Mouse (Mus musculus) CH12.LX (cell line): ENCODE data around the gene Inafm2. TPM values are rescaled to one million over a fixed set of nuclear protein-coding genes. Genes with fewer than 3 reads are reported as not detected.

Experiments used
- DNase-seq: peaks from one replicate; pipeline ENCODE4 v3.0.0-alpha.2; 2013; ENCODE audit errors: extremely low read depth
- H3K27ac ChIP-seq: 2 replicates; pipeline ENCODE4 v1.5.1; 2012; ENCODE audit warnings: low read depth, mild to moderate bottlenecking, control low read depth, moderate library complexity; ENCODE audit not compliant: insufficient read depth
- H3K27me3 ChIP-seq: replicated peaks from 2 replicates; pipeline ENCODE3; 2012; ENCODE audit warnings: inconsistent platforms
- H3K36me3 ChIP-seq, 2 experiments: replicated peaks in 1 of 2; 2 replicates each; pipeline versions ENCODE3 to v1.6.1; 2012; ENCODE audit warnings: inconsistent platforms in 1 of 2, low read length in 1 of 2, mild to moderate bottlenecking in 1 of 2, mixed read lengths in 1 of 2, moderate library complexity in 1 of 2; ENCODE audit not compliant: control insufficient read depth in 1 of 2, insufficient read depth in 1 of 2
- H3K4me1 ChIP-seq, 2 experiments: 2 replicates each; pipeline ENCODE4 v1.6.1; 2012; ENCODE audit warnings: inconsistent platforms in 1 of 2, moderate library complexity in 1 of 2; ENCODE audit not compliant: insufficient read depth in 2 of 2, control insufficient read depth in 1 of 2
- H3K4me2 ChIP-seq: 2 replicates; pipeline ENCODE4 v1.6.1; 2012; ENCODE audit warnings: low read depth, mild to moderate bottlenecking, control low read depth; ENCODE audit not compliant: poor library complexity, insufficient read depth, severe bottlenecking
- H3K4me3 ChIP-seq, 3 experiments: fragments of 150-350 bp in 1 of 3; sonication (generic) in 1 of 3; replicated peaks in 1 of 3; 2 replicates each; pipeline versions ENCODE3 to v1.5.1; 2011 to 2012; ENCODE audit warnings: low read depth in 2 of 3, low read length in 2 of 3, mild to moderate bottlenecking in 2 of 3, moderate library complexity in 2 of 3, control low read depth in 1 of 3, improper control_type of control experiment in 1 of 3, inconsistent platforms in 1 of 3, mixed read lengths in 1 of 3; ENCODE audit not compliant: poor library complexity in 1 of 3
- H3K79me2 ChIP-seq: replicated peaks from 2 replicates; pipeline ENCODE4 v1.6.1; 2012; ENCODE audit warnings: mild to moderate bottlenecking, moderate library complexity; ENCODE audit not compliant: control insufficient read depth, poor library complexity, insufficient read depth, severe bottlenecking; ENCODE audit errors: extremely low read depth
- H3K9ac ChIP-seq: 2 replicates; pipeline ENCODE4 v1.6.1; 2012; ENCODE audit warnings: low read depth, mild to moderate bottlenecking, control low read depth, moderate library complexity; ENCODE audit not compliant: insufficient read depth
- H3K9me3 ChIP-seq: replicated peaks from 2 replicates; pipeline ENCODE3; 2012; ENCODE audit warnings: low read length, inconsistent platforms, mixed read lengths
- BHLHE40 ChIP-seq: IDR thresholded peaks from 2 replicates; pipeline ENCODE4 v1.6.1; 2011; ENCODE audit warnings: mild to moderate bottlenecking, low read depth, low read length, improper control_type of control experiment
- CTCF ChIP-seq, 2 experiments: IDR thresholded peaks in 1 of 2; conservative IDR thresholded peaks in 1 of 2; 2 replicates each; pipeline ENCODE4 v1.5.1; 2011 to 2012; ENCODE audit warnings: low read depth in 2 of 2, low read length in 2 of 2, improper control_type of control experiment in 1 of 2, inconsistent platforms in 1 of 2, mild to moderate bottlenecking in 1 of 2, moderate library complexity in 1 of 2
- E2F4 ChIP-seq: IDR thresholded peaks from 2 replicates; pipeline ENCODE4 v1.6.1; 2011; ENCODE audit warnings: low read depth, low read length, improper control_type of control experiment; ENCODE audit not compliant: insufficient replicate concordance
- GABPA ChIP-seq: IDR thresholded peaks from 2 replicates; pipeline ENCODE4 v1.6.1; 2012; ENCODE audit warnings: low read depth, low read length, improper control_type of control experiment, inconsistent platforms; ENCODE audit not compliant: insufficient replicate concordance
- HCFC1 ChIP-seq: IDR thresholded peaks from 2 replicates; pipeline ENCODE4 v1.6.1; 2012; ENCODE audit warnings: low read depth, mild to moderate bottlenecking, inconsistent platforms, low read length, improper control_type of control experiment
- IRF4 ChIP-seq: IDR thresholded peaks from 2 replicates; pipeline ENCODE4 v1.6.1; 2014; ENCODE audit warnings: low read depth, mild to moderate bottlenecking, inconsistent platforms, low read length, improper control_type of control experiment
- JUN ChIP-seq: IDR thresholded peaks from 2 replicates; pipeline ENCODE4 v1.6.1; 2011; ENCODE audit warnings: low read depth, mild to moderate bottlenecking, low read length, improper control_type of control experiment, moderate library complexity; ENCODE audit not compliant: insufficient read depth
- JUND ChIP-seq: conservative IDR thresholded peaks from 2 replicates; pipeline ENCODE4 v1.6.1; 2011; ENCODE audit warnings: low read depth, low read length, improper control_type of control experiment
- KAT2A ChIP-seq: IDR thresholded peaks from 2 replicates; pipeline ENCODE4 v1.6.1; 2012; ENCODE audit warnings: low read length, improper control_type of control experiment, inconsistent platforms; ENCODE audit not compliant: insufficient replicate concordance
- MAFK ChIP-seq: IDR thresholded peaks from 2 replicates; pipeline ENCODE4 v1.6.1; 2011; ENCODE audit warnings: low read length, improper control_type of control experiment; ENCODE audit not compliant: insufficient replicate concordance
- MAZ ChIP-seq: IDR thresholded peaks from 2 replicates; pipeline ENCODE4 v1.6.1; 2012; ENCODE audit warnings: low read depth, mild to moderate bottlenecking, inconsistent platforms, low read length, improper control_type of control experiment, moderate library complexity
- MEF2A ChIP-seq: IDR thresholded peaks from 2 replicates; pipeline ENCODE4 v1.6.1; 2014; ENCODE audit warnings: low read depth, mild to moderate bottlenecking, inconsistent platforms, low read length, improper control_type of control experiment, borderline replicate concordance
- PAX5 ChIP-seq: IDR thresholded peaks from 2 replicates; pipeline ENCODE4 v1.6.1; 2012; ENCODE audit warnings: low read length, inconsistent platforms, mixed read lengths
- RCOR1 ChIP-seq: conservative IDR thresholded peaks from 2 replicates; pipeline ENCODE4 v1.6.1; 2012; ENCODE audit warnings: low read depth, mild to moderate bottlenecking, inconsistent platforms, low read length, improper control_type of control experiment
- TBP ChIP-seq: conservative IDR thresholded peaks from 2 replicates; pipeline ENCODE4 v1.6.1; 2011; ENCODE audit warnings: low read depth, low read length, improper control_type of control experiment
- USF1 ChIP-seq: IDR thresholded peaks from 2 replicates; pipeline ENCODE4 v1.6.1; 2014; ENCODE audit warnings: low read depth, mild to moderate bottlenecking, inconsistent platforms, low read length, improper control_type of control experiment
- ZKSCAN1 ChIP-seq: IDR thresholded peaks from 2 replicates; pipeline ENCODE4 v1.6.1; 2012; ENCODE audit warnings: low read depth, inconsistent platforms, low read length, improper control_type of control experiment, borderline replicate concordance
- ZMIZ1 ChIP-seq: IDR thresholded peaks from 2 replicates; pipeline ENCODE4 v1.6.1; 2012; ENCODE audit warnings: low read depth, mild to moderate bottlenecking, inconsistent platforms, low read length, improper control_type of control experiment
- ZNF384 ChIP-seq: IDR thresholded peaks from 2 replicates; pipeline ENCODE4 v1.6.1; 2012; ENCODE audit warnings: low read depth, low read length, improper control_type of control experiment, inconsistent platforms
- dilution Hi-C: fragments of 300-500 bp; cut with MboI; formaldehyde crosslinking; loops from 2 replicates; pipeline ENCODE4 v1.14.3; 2020; ENCODE audit warnings: low sequenced_read_pairs; ENCODE audit not compliant: extremely low pct_unique_long_range_greater_than_20kb, extremely low pct_ligation_motif_present
- in situ Hi-C: fragments of 300-500 bp; cut with MboI; formaldehyde crosslinking; loops from 3 replicates; pipeline ENCODE4 v1.14.3; 2019; ENCODE audit warnings: low sequenced_read_pairs, low pct_ligation_motif_present, low pct_unique_long_range_greater_than_20kb, mixed read lengths
- polyA plus RNA-seq: library from polyadenylated mRNA; unstranded; fragments of >175 nt; gene quantifications from 2 replicates; pipeline ENCODE4 v1.2.1, GENCODE M21; 2012; ENCODE audit warnings: low read depth; ENCODE audit not compliant: insufficient read length
- total RNA-seq, 2 experiments: library from RNA; depleted of rRNA; stranded (reverse); fragments of 300-350 nt in 1 of 2; fragments of >200 nt in 1 of 2; gene quantifications; 2 replicates each; pipeline ENCODE4 v1.2.3; 2012 to 2014

Gene Inafm2
- total and polyA plus RNA-seq, 3 experiments = 2.7 to 4.2 (median 3.6) TPM

DNA sequence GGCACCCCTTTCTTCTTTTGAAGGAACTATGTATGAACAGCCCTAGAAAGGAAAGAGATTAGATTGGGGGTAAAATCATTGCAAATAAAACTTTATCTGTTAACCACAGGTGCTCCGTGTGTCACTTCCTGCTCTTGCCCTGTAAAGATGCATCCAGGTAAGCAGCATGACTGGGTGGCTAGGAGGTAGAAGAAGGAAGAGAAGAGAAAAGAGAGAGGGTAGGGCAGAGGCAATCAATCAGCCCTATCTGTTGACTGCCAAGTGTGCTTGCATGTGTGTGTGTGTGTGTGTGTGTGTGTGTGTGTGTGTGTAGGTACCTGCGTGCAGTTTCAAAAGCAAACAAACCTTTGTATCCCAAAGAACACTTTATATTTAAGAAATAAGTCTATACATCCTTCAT, 29.0 kb downstream of the Inafm2 start:
- in situ Hi-C loops = loop anchor here (25.0 kb wide), 1 partner anchor 413 kb away; no protein-coding TSS in a partner anchor
- Histone ChIP-seq H3K4me3 (no peak overlapping the region), H3K36me3 (no peaks in the 10 kb centered on the region), H3K9ac (no peak overlapping the region), H3K4me1 (peaks cover 0 to 7% of the 10 kb centered on the region in 2 experiments; a peak in 2 of 4 replicates), H3K27ac (no peak overlapping the region), H3K27me3 (peaks cover 43% of the 10 kb centered on the region), H3K79me2 (no peaks in the 10 kb centered on the region), H3K9me3 (peaks cover 2% of the 10 kb centered on the region), H3K4me2 (no peak overlapping the region)
- no peak for DNase-seq
- dilution Hi-C loops = no loop called here
- TF ChIP-seq ZKSCAN1 (no peak), RCOR1 (no peak), BHLHE40 (no peak), GABPA (no peak), ZMIZ1 (no peak), JUN (no peak), HCFC1 (no peak), PAX5 (no peak)

DNA sequence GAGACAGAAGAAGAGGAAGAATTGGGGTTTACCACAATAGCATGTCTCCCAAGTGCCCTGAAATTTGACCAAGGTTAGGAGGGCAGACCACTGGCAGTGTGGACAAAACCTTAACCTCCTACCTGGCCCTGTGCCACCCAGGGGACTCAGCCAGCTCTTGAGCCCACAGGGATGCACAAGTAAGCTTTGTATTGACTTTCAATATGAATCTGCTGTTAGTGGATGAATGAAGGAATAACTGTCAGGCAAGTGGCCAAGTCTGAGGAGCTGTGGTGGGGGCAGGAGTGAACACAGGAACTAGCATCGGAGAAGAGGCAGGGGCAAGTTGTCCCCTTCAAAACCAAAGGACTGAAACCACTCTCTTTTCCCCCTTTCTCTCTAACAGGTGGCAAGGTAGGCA, 29.8 kb downstream of the Inafm2 start:
- Histone ChIP-seq H3K4me1 (peaks cover 0 to 13% of the 10 kb centered on the region in 2 experiments; a peak in 2 of 4 replicates), H3K36me3 (no peaks in the 10 kb centered on the region), H3K4me3 (no peak overlapping the region), H3K4me2 (no peak overlapping the region), H3K27me3 (peaks cover 51% of the 10 kb centered on the region), H3K9me3 (no peaks in the 10 kb centered on the region), H3K79me2 (no peaks in the 10 kb centered on the region), H3K27ac (no peak overlapping the region)
- dilution Hi-C loops (no loop called here), in situ Hi-C loops (no loop called here)
- no peak for DNase-seq
- TF ChIP-seq USF1 = no peak
- no peak for TF ChIP-seq KAT2A
- no peak for TF ChIP-seq RCOR1
- TF ChIP-seq MAZ = no peak
- no peak for TF ChIP-seq MAFK
- no peak for TF ChIP-seq ZKSCAN1
- no peak for TF ChIP-seq MEF2A
- no peak for TF ChIP-seq IRF4
- no peak for TF ChIP-seq CTCF (conservative IDR thresholded peaks at IDR 0.05 in 1 of 2, IDR thresholded peaks at IDR 0.05 in 1 of 2; ENCODE audit: low read depth in 2 of 2, low read length in 2 of 2)
- TF ChIP-seq ZNF384 = no peak
- no peak for TF ChIP-seq PAX5
- TF ChIP-seq JUND = no peak
- TF ChIP-seq E2F4 = no peak
- no peak for TF ChIP-seq TBP
- TF ChIP-seq, all 38 proteins: peak for 0
- no peak overlapping the region for H3K9ac ChIP-seq
